In the genomic region with DNA sequence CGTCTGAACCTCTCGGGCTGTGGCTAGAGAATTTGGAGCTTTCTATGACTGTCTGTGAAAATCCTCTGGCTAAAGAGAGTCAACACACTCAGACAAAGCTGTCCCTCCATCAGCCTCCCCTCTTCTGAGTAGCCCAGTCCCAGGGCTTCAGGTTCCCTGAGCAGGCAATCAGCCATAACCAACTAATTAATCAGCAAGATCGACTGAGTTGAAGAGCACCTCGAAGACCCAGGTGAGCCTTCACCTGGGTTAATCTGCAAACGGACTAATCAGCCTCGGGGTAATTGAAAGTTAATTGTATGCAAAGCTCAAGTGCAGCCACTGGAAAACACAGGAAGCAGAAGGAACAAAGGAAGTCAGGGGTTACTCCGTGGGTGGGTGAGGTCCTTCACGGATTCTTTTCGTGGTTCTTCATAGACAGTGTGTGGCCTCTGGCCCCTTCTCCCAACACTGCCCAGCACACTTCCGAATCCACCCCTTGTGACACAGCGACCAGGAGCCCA, we compare ENCODE assay signal across 9 mouse cellular contexts. TPM values are rescaled to one million over a fixed set of nuclear protein-coding genes. Genes with fewer than 3 reads are reported as not detected.
DNase-seq lines count a peak whose midpoint lies in the region; ATAC-seq lines count a peak whose summit lies in the region.
"Had no signal": no experiment of that assay in that cellular context is flagged by ENCODE, and none has a peak within 500 bp of the region (broad histone marks: within the 10 kb centered on the region; RNA-seq: fewer than 3 reads in every experiment).

No protein-coding gene starts in this region.

- H3K36me3 ChIP-seq in heart, embryonic 14.5 days (ENCODE audit: control insufficient read depth, insufficient read depth, low read length) = no peaks in the 10 kb centered on the region
- H3K36me3 ChIP-seq in forebrain, embryonic 12.5 days (replicated peaks) = no peaks in the 10 kb centered on the region
- no peaks in the 10 kb centered on the region for H3K36me3 ChIP-seq in midbrain, embryonic 15.5 days (replicated peaks)

- H3K27me3 ChIP-seq in heart, embryonic 14.5 days (ENCODE audit: control insufficient read depth, insufficient read depth, low read length) = no peaks in the 10 kb centered on the region
- peaks cover 20% of the 10 kb centered on the region; the same call in 1 of the 2 replicates for H3K27me3 ChIP-seq in forebrain, embryonic 12.5 days
- H3K27me3 ChIP-seq in midbrain, embryonic 15.5 days (replicated peaks) = no peaks in the 10 kb centered on the region

- H3K4me2 ChIP-seq in heart, embryonic 14.5 days (ENCODE audit: low read length) = peak overlapping the region; percentile 59
- H3K4me2 ChIP-seq in forebrain, embryonic 12.5 days = peak overlapping the region; percentile 46
- peak overlapping the region; percentile 41 for H3K4me2 ChIP-seq in midbrain, embryonic 15.5 days

- intact Hi-C loops in heart, postnatal 36 days (cut with DNase I) = no loop called here
- intact Hi-C loops in left cerebral cortex, postnatal 14 days (cut with DNase I) = no loop called here

- ATAC-seq in heart, embryonic 14.5 days (ENCODE audit: insufficient number of reproducible peaks, insufficient read depth, low FRiP score, low read depth) = no peak
- peak; percentile 47; the same call in 1 of the 2 replicates for ATAC-seq in forebrain, embryonic 12.5 days (ENCODE audit: low FRiP score)
- peak; percentile 49; the same call in 1 of the 2 replicates for ATAC-seq in midbrain, embryonic 15.5 days (replicated peaks)
- ATAC-seq in erythroblast, adult 5-6 weeks (replicated peaks; ENCODE audit: low FRiP score, poor library complexity, severe bottlenecking) = no peak

- 0 out of 4 replicates have a peak overlapping the region, but pooled peaks of 1 of the 2 experiments have one; percentile 92 for H3K27ac ChIP-seq in heart, embryonic 14.5 days (replicated peaks in 1 of 2; ENCODE audit: control insufficient read depth in 1 of 2, insufficient read depth in 1 of 2, low read depth in 2 of 2, low read length in 2 of 2)
- peak overlapping the region; percentile 83 for H3K27ac ChIP-seq in forebrain, embryonic 12.5 days
- peak overlapping the region; percentile 60 for H3K27ac ChIP-seq in midbrain, embryonic 15.5 days

- no peak for DNase-seq in heart, postnatal 36 days
- DNase-seq in kidney, adult 9 months = peak; percentile 88
- DNase-seq in left cerebral cortex, postnatal 14 days (ENCODE audit: low spot score in 2 of 2) = no peak
- DNase-seq in layer of hippocampus, postnatal 25 days (ENCODE audit: extremely low spot score in 1 of 2, low spot score in 1 of 2) = no peak
- DNase-seq: thymus, postnatal 25 days had no signal

- H3K9me3 ChIP-seq in heart, embryonic 14.5 days (ENCODE audit: control insufficient read depth, low read length) = no peaks in the 10 kb centered on the region
- H3K9me3 ChIP-seq in forebrain, embryonic 12.5 days = no peaks in the 10 kb centered on the region
- no peaks in the 10 kb centered on the region for H3K9me3 ChIP-seq in midbrain, embryonic 15.5 days

- peaks cover 29 to 38% of the 10 kb centered on the region in 2 experiments for H3K4me1 ChIP-seq in heart, embryonic 14.5 days (ENCODE audit: control insufficient read depth in 2 of 2, insufficient read depth in 2 of 2, low read length in 2 of 2)
- peaks cover 36% of the 10 kb centered on the region for H3K4me1 ChIP-seq in forebrain, embryonic 12.5 days
- H3K4me1 ChIP-seq in midbrain, embryonic 15.5 days = peaks cover 31% of the 10 kb centered on the region

- WGBS in heart, embryonic 14.5 days = 16% methylated on average over 11 of the region's 11 CpGs
- WGBS in forebrain, embryonic 12.5 days = 1% methylated on average over 11 of the region's 11 CpGs
- WGBS in midbrain, embryonic 15.5 days = 4% methylated on average over 11 of the region's 11 CpGs

- H3K9ac ChIP-seq in heart, embryonic 14.5 days (ENCODE audit: low read length) = no peak overlapping the region; the same call in 1 of the 2 replicates
- no peak overlapping the region for H3K9ac ChIP-seq in forebrain, embryonic 12.5 days
- H3K9ac ChIP-seq in midbrain, embryonic 15.5 days = no peak overlapping the region

- H3K4me3 ChIP-seq in heart, embryonic 14.5 days (ENCODE audit: control insufficient read depth in 1 of 2, insufficient read depth in 1 of 2, low read depth in 1 of 2, low read length in 2 of 2) = no peak overlapping the region
- H3K4me3 ChIP-seq in forebrain, embryonic 12.5 days (replicated peaks) = peak overlapping the region; percentile 13
- peak overlapping the region; percentile 16 for H3K4me3 ChIP-seq in midbrain, embryonic 15.5 days

RNA-seq across cellular contexts. Expression of a gene that starts 19.9 kb away (rescaled TPM):
- polyA plus RNA-seq in heart, embryonic 14.5 days (2014; fragmentation: Nextera tagmentation; extraction: Ambion mirVana) = 4.3 TPM in 2 replicates
- total RNA-seq in heart, postnatal 36 days (2021) = 10 to 100 TPM; 21.2 to 21.3 TPM
- 2.2 and 3.3 TPM in 2 replicates for polyA plus RNA-seq in forebrain, embryonic 12.5 days (2016; fragmentation: Nextera tagmentation; extraction: Ambion mirVana)
- 7.2 and 7.6 TPM in 2 replicates for polyA plus RNA-seq in midbrain, embryonic 15.5 days (2015; fragmentation: Nextera tagmentation; extraction: Ambion mirVana)
- 10 to 100 TPM; 82.2 to 96.9 TPM for total RNA-seq in left cerebral cortex, postnatal 14 days (2021)
- 6.5 and 7.3 TPM in 2 replicates for total RNA-seq in erythroblast, adult 5-6 weeks (2015; ENCODE audit: low replicate concordance)
- total RNA-seq in erythroblast, adult 5-6 weeks (2017; ENCODE audit: low replicate concordance) = 2.4 and 2.9 TPM in 2 replicates
- 10 to 100 TPM; 65.0 to 70.5 TPM for total RNA-seq in layer of hippocampus, postnatal 25 days (2021)

Comparison
In these comparisons a context has a peak if more than half of its experiments do, and no peak if none do; other contexts are left out.
1. ATAC-seq: peak in forebrain, embryonic 12.5 days (single experiment) and midbrain, embryonic 15.5 days (single experiment); none in heart, embryonic 14.5 days (single experiment) and erythroblast, adult 5-6 weeks (single experiment).
2. H3K4me3 ChIP-seq: peak in forebrain, embryonic 12.5 days (single experiment) and midbrain, embryonic 15.5 days (single experiment); none in heart, embryonic 14.5 days (0 of 2).
3. Peak in every context shown above with its lines, with median percentiles within 50 percentile points of each other: H3K4me2 ChIP-seq.